Mouse (Mus musculus): Measurements from ENCODE around the gene Tbxas1.

Gene Tbxas1

GRCm38 (mm10) chr6:38859819-38860218, 15.4 kb upstream of the Tbxas1 start:
- DNase-seq (ENCODE audit: low spot score), result no peak

GRCm38 (mm10) chr6:38860301-38860700, 14.9 kb upstream of the Tbxas1 start:
- DNase-seq (ENCODE audit: low spot score), result no peak

- peak; percentile 39 for DNase-seq (ENCODE audit: low spot score)
Measured at GRCm38 (mm10) chr6:38863595-38863994, 11.6 kb upstream of the Tbxas1 start.

GRCm38 (mm10) chr6:38865805-38866204, 9.4 kb upstream of the Tbxas1 start:
- DNase-seq (ENCODE audit: low spot score), result no peak

- DNase-seq (ENCODE audit: low spot score), result no peak
Measured at GRCm38 (mm10) chr6:38866357-38866756, 8.8 kb upstream of the Tbxas1 start.

- DNase-seq (ENCODE audit: low spot score), result no peak
Measured at GRCm38 (mm10) chr6:38866761-38867160, 8.4 kb upstream of the Tbxas1 start.

GRCm38 (mm10) chr6:38867291-38867690, 7.9 kb upstream of the Tbxas1 start:
- no peak for DNase-seq (ENCODE audit: low spot score)

GRCm38 (mm10) chr6:38868974-38869373, 6.2 kb upstream of the Tbxas1 start:
- DNase-seq (ENCODE audit: low spot score), result no peak

GRCm38 (mm10) chr6:38870070-38870469, 5.1 kb upstream of the Tbxas1 start:
- peak; percentile 58 for DNase-seq (ENCODE audit: low spot score)

GRCm38 (mm10) chr6:38871051-38871450, 4.2 kb upstream of the Tbxas1 start:
- peak; percentile 85 for DNase-seq (ENCODE audit: low spot score)

- DNase-seq (ENCODE audit: low spot score), result no peak
Measured at GRCm38 (mm10) chr6:38873316-38873715, 1.9 kb upstream of the Tbxas1 start.

- DNase-seq (ENCODE audit: low spot score), result peak; percentile 65
Measured at GRCm38 (mm10) chr6:38874035-38874434, 1.2 kb upstream of the Tbxas1 start.

GRCm38 (mm10) chr6:38874565-38875257, 493 bp upstream of the Tbxas1 start:
- peak; percentile 54 for DNase-seq (ENCODE audit: low spot score)

GRCm38 (mm10) chr6:38876071-38876911, 1.1 kb downstream of the Tbxas1 start, which contains the start of gene Hipk2:
TSS of gene Hipk2 (minus strand) at chr6:38876165.
- peak; percentile 92 for DNase-seq (ENCODE audit: low spot score)

- DNase-seq (ENCODE audit: low spot score), result no peak
Measured at GRCm38 (mm10) chr6:38877674-38878073, 2.5 kb downstream of the Tbxas1 start.

GRCm38 (mm10) chr6:38881468-38881867, 6.3 kb downstream of the Tbxas1 start:
- no peak for DNase-seq (ENCODE audit: low spot score)

- no peak for DNase-seq (ENCODE audit: low spot score)
Measured at GRCm38 (mm10) chr6:38881975-38882374, 6.8 kb downstream of the Tbxas1 start.

- no peak for DNase-seq (ENCODE audit: low spot score)
Measured at GRCm38 (mm10) chr6:38882728-38883171, 7.5 kb downstream of the Tbxas1 start.

GRCm38 (mm10) chr6:38884482-38884881, 9.3 kb downstream of the Tbxas1 start:
- DNase-seq (ENCODE audit: low spot score), result no peak

GRCm38 (mm10) chr6:38885132-38885531, 9.9 kb downstream of the Tbxas1 start:
- no peak for DNase-seq (ENCODE audit: low spot score)

- DNase-seq (ENCODE audit: low spot score), result no peak
Measured at GRCm38 (mm10) chr6:38887436-38887835, 12.2 kb downstream of the Tbxas1 start.

GRCm38 (mm10) chr6:38889156-38889555, 14.0 kb downstream of the Tbxas1 start:
- DNase-seq (ENCODE audit: low spot score), result no peak

GRCm38 (mm10) chr6:38892017-38892416, 16.8 kb downstream of the Tbxas1 start:
- no peak for DNase-seq (ENCODE audit: low spot score)
